Mouse (Mus musculus) CH12F3 (cell line): ENCODE measurements around the gene Elf2.
"Not testable (repeated sequence)": the region's sequence is repeated elsewhere in the genome, so short reads cannot be mapped to it uniquely, and the experiment has no call there.

ENCODE experiments used
- in situ Hi-C: fragments of 300-500 bp; cut with MboI; formaldehyde crosslinking; loops from 2 replicates; pipeline ENCODE4 v1.14.3; 2020; ENCODE audit warnings: low sequenced_read_pairs

The Elf2 gene

GRCm38 (mm10) chr3:51333950-51334349, 6.5 kb downstream of the Elf2 start:
- in situ Hi-C loops, result no loop called here

- in situ Hi-C loops, result no loop called here
These were observed 7.1 kb downstream of the Elf2 start for GRCm38 (mm10) chr3:51333234-51333889.

- in situ Hi-C loops, result no loop called here
These were observed 10.4 kb downstream of the Elf2 start for GRCm38 (mm10) chr3:51330086-51330485.

GRCm38 (mm10) chr3:51328546-51328945, 11.9 kb downstream of the Elf2 start:
- in situ Hi-C loops, result no loop called here

GRCm38 (mm10) chr3:51327817-51328216, 12.6 kb downstream of the Elf2 start:
- in situ Hi-C loops, result no loop called here

GRCm38 (mm10) chr3:51327429-51327797, 13.1 kb downstream of the Elf2 start:
- in situ Hi-C loops, result no loop called here

GRCm38 (mm10) chr3:51326664-51327428, 13.6 kb downstream of the Elf2 start:
- in situ Hi-C loops, result no loop called here

- in situ Hi-C loops, result no loop called here
These were observed 15.0 kb downstream of the Elf2 start for GRCm38 (mm10) chr3:51325475-51325874.

GRCm38 (mm10) chr3:51323006-51323405, 17.5 kb downstream of the Elf2 start:
- in situ Hi-C loops, result no loop called here

- in situ Hi-C loops, result no loop called here
These were observed 18.1 kb downstream of the Elf2 start for GRCm38 (mm10) chr3:51322326-51322725.

GRCm38 (mm10) chr3:51321141-51321540, 19.3 kb downstream of the Elf2 start:
- in situ Hi-C loops, result no loop called here

GRCm38 (mm10) chr3:51318053-51318452, 22.4 kb downstream of the Elf2 start:
- in situ Hi-C loops, result not testable (repeated sequence)

- in situ Hi-C loops, result no loop called here
These were observed 23.6 kb downstream of the Elf2 start for GRCm38 (mm10) chr3:51316876-51317275.

GRCm38 (mm10) chr3:51311638-51312037, 28.8 kb downstream of the Elf2 start:
- in situ Hi-C loops, result no loop called here

- in situ Hi-C loops, result no loop called here
These were observed 30.4 kb downstream of the Elf2 start for GRCm38 (mm10) chr3:51310098-51310497.

- in situ Hi-C loops, result no loop called here
These were observed 33.8 kb downstream of the Elf2 start for GRCm38 (mm10) chr3:51306621-51307020.

GRCm38 (mm10) chr3:51305961-51306360, 34.5 kb downstream of the Elf2 start:
- in situ Hi-C loops, result no loop called here

- in situ Hi-C loops, result no loop called here
These were observed 37.4 kb downstream of the Elf2 start for GRCm38 (mm10) chr3:51302971-51303476.

- in situ Hi-C loops, result no loop called here
These were observed 38.9 kb downstream of the Elf2 start for GRCm38 (mm10) chr3:51301583-51301982.

- in situ Hi-C loops, result no loop called here
These were observed 43.7 kb downstream of the Elf2 start for GRCm38 (mm10) chr3:51296790-51297189.

GRCm38 (mm10) chr3:51295225-51295624, 45.2 kb downstream of the Elf2 start:
- in situ Hi-C loops, result no loop called here

GRCm38 (mm10) chr3:51294251-51294650, 46.2 kb downstream of the Elf2 start:
- in situ Hi-C loops, result no loop called here
